Mouse (Mus musculus) spleen, adult 2 months (tissue): ENCODE data around the gene Npdc1. TPM values are rescaled to one million over a fixed set of nuclear protein-coding genes. Genes with fewer than 3 reads are reported as not detected.

Experiments used
- DNase-seq, 2 experiments: peaks; one replicate each; pipeline versions ENCODE4 v3.0.0 to v3.0.0-alpha.2; 2012 to 2021; ENCODE audit warnings: low spot score in 2 of 2, low read depth in 1 of 2
- H3K27ac ChIP-seq: fragments of 200-500 bp; 2 replicates; pipeline ENCODE4 v1.5.1; 2012; ENCODE audit warnings: low read length, inconsistent platforms; ENCODE audit not compliant: insufficient read depth
- H3K27me3 ChIP-seq: fragments of 200-500 bp; 2 replicates; pipeline ENCODE4 v1.6.1; 2012; ENCODE audit warnings: mild to moderate bottlenecking, moderate library complexity, low read length, inconsistent platforms; ENCODE audit not compliant: control insufficient read depth, insufficient read depth
- H3K36me3 ChIP-seq: fragments of 200-500 bp; 2 replicates; pipeline ENCODE4 v1.6.1; 2012; ENCODE audit warnings: mild to moderate bottlenecking, low read length, inconsistent platforms; ENCODE audit not compliant: control insufficient read depth, insufficient read depth
- H3K4me1 ChIP-seq: fragments of 200-500 bp; 2 replicates; pipeline ENCODE4 v1.6.1; 2011; ENCODE audit warnings: inconsistent platforms; ENCODE audit not compliant: control insufficient read depth, insufficient read depth, insufficient read length
- H3K4me3 ChIP-seq: fragments of 200-500 bp; 2 replicates; pipeline ENCODE4 v1.5.1; 2011; ENCODE audit warnings: mild to moderate bottlenecking, inconsistent platforms; ENCODE audit not compliant: insufficient read depth, insufficient read length; ENCODE audit errors: extremely low read depth
- CTCF ChIP-seq: fragments of 200-500 bp; IDR thresholded peaks from 2 replicates; pipeline ENCODE4 v1.5.1; 2011; ENCODE audit warnings: mild to moderate bottlenecking, inconsistent platforms; ENCODE audit not compliant: insufficient read depth, insufficient read length, insufficient replicate concordance; ENCODE audit errors: extremely low read depth
- POLR2A ChIP-seq: fragments of 200-500 bp; IDR thresholded peaks from 2 replicates; pipeline ENCODE4 v1.6.1; 2011; ENCODE audit warnings: low read depth, low read length, inconsistent platforms
- WGBS: fragments of 180-500 bp; shearing (Covaris S2); methylation state at CpG from one replicate; pipeline ENCODE4 v1.1.7; 2018; 5-methylcytosine and 5-hydroxymethylcytosine counted together
- polyA plus RNA-seq: library from polyadenylated mRNA; depleted of rRNA; stranded (reverse); fragments of >200 nt; gene quantifications from 2 replicates; pipeline ENCODE4 v1.2.3, GENCODE M21; 2012; rRNA removed

The Npdc1 gene
- polyA plus RNA-seq = 31.0 and 36.5 TPM in 2 replicates

DNA sequence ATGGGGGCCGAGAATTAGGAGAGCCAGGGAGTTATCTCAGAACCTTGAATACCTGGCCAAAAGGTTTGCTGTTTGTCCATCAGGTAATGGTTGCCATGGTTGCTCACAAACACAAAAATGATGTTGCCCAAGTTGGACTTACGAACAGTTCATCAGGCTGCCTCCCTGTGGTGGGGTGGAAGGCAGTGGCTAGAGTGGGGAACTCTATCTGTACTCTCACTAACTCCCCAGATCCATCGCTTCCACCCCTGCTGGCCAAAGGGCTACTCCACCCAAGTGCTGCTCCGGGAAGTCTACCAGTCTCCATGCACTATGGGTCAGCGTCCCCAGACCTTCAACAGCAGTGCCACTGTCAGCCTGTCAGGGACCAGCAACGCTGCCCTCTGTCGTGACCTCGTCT, at the start of gene Npdc1:
Npdc1 (plus strand) TSS at position 301 of the 400 bp plus-strand sequence.
- Histone ChIP-seq H3K27ac (no peak within 1 kb of the TSS), H3K4me3 (no peak within 1 kb of the TSS), H3K36me3 (no peaks in the 10 kb centered on the region), H3K4me1 (peaks cover 10% of the 10 kb centered on the region; the same call in 1 of the 2 replicates), H3K27me3 (peaks cover 20% of the 10 kb centered on the region)
- DNase-seq = no peak
- no peak for TF ChIP-seq POLR2A
- TF ChIP-seq CTCF = no peak
- WGBS = 67% methylated on average over 8 of the region's 8 CpGs

- WGBS = 96% methylated on average over 4 of the region's 4 CpGs
- TF ChIP-seq CTCF = no peak
- TF ChIP-seq POLR2A = no peak
- no peaks in the 10 kb centered on the region for H3K27me3 ChIP-seq
Observed at GRCm38 (mm10) chr2:25349499-25349898, 49.7 kb upstream of the Npdc1 start.

GRCm38 (mm10) chr2:25350701-25351100, 48.5 kb upstream of the Npdc1 start:
- 98% methylated on average over 3 of the region's 3 CpGs for WGBS
- TF ChIP-seq POLR2A (no peak), CTCF (no peak)
- Histone ChIP-seq H3K27me3 (no peaks in the 10 kb centered on the region), H3K36me3 (peaks cover 42% of the 10 kb centered on the region), H3K4me1 (peaks cover 6% of the 10 kb centered on the region; the same call in 1 of the 2 replicates), H3K4me3 (no peak overlapping the region), H3K27ac (no peak overlapping the region)
- no peak for DNase-seq

More at GRCm38 (mm10) chr2:25349499-25349898, 49.7 kb upstream of the Npdc1 start:
- peaks cover 54% of the 10 kb centered on the region for H3K36me3 ChIP-seq
- H3K4me3 ChIP-seq = no peak overlapping the region
- no peak overlapping the region for H3K27ac ChIP-seq
- no peak for DNase-seq
- H3K4me1 ChIP-seq = no peaks in the 10 kb centered on the region

- H3K4me1 ChIP-seq = peaks cover 15% of the 10 kb centered on the region; the same call in 1 of the 2 replicates
- 90% methylated on average over 6 of the region's 6 CpGs for WGBS
- peaks cover 18% of the 10 kb centered on the region for H3K36me3 ChIP-seq
- H3K27me3 ChIP-seq = no peaks in the 10 kb centered on the region
- no peak overlapping the region for H3K4me3 ChIP-seq
- H3K27ac ChIP-seq = no peak overlapping the region
- no peak for DNase-seq
- TF ChIP-seq CTCF (no peak), POLR2A (no peak)
Observed at GRCm38 (mm10) chr2:25354211-25354610, 44.9 kb upstream of the Npdc1 start.

- peak overlapping the region; percentile 66; the same call in 1 of the 2 replicates for H3K4me3 ChIP-seq
- DNase-seq = no peak
- H3K27ac ChIP-seq = no peak overlapping the region
- peaks cover 10% of the 10 kb centered on the region for H3K36me3 ChIP-seq
- 49% methylated on average over 18 of the region's 18 CpGs for WGBS
- TF ChIP-seq CTCF (no peak), POLR2A (no peak)
- no peaks in the 10 kb centered on the region for H3K27me3 ChIP-seq
- H3K4me1 ChIP-seq = peaks cover 15% of the 10 kb centered on the region; the same call in 1 of the 2 replicates
Observed at GRCm38 (mm10) chr2:25355419-25356066, 43.6 kb upstream of the Npdc1 start.

- H3K4me1 ChIP-seq = peaks cover 15% of the 10 kb centered on the region; the same call in 1 of the 2 replicates
- H3K4me3 ChIP-seq = peak within 1 kb of the TSS; percentile 66
- H3K27ac ChIP-seq = no peak within 1 kb of the TSS
- no peaks in the 10 kb centered on the region for H3K27me3 ChIP-seq
- WGBS = 8% methylated on average over 13 of the region's 13 CpGs
- H3K36me3 ChIP-seq = peaks cover 3% of the 10 kb centered on the region
- TF ChIP-seq CTCF = no peak
- TF ChIP-seq POLR2A = no peak
- DNase-seq = peak; percentile 64 to 78
Observed at GRCm38 (mm10) chr2:25356208-25357079, 42.7 kb upstream of the Npdc1 start, which contains the start of gene Dpp7. TSS of gene Dpp7 (minus strand) at chr2:25356359.
